Mouse (Mus musculus): ENCODE data around the gene Olfr1392. TPM values are rescaled to one million over a fixed set of nuclear protein-coding genes. Genes with fewer than 3 reads are reported as not detected.

Gene Olfr1392
- polyA plus RNA-seq, 1 experiment from 2014 or later = not detected

DNA sequence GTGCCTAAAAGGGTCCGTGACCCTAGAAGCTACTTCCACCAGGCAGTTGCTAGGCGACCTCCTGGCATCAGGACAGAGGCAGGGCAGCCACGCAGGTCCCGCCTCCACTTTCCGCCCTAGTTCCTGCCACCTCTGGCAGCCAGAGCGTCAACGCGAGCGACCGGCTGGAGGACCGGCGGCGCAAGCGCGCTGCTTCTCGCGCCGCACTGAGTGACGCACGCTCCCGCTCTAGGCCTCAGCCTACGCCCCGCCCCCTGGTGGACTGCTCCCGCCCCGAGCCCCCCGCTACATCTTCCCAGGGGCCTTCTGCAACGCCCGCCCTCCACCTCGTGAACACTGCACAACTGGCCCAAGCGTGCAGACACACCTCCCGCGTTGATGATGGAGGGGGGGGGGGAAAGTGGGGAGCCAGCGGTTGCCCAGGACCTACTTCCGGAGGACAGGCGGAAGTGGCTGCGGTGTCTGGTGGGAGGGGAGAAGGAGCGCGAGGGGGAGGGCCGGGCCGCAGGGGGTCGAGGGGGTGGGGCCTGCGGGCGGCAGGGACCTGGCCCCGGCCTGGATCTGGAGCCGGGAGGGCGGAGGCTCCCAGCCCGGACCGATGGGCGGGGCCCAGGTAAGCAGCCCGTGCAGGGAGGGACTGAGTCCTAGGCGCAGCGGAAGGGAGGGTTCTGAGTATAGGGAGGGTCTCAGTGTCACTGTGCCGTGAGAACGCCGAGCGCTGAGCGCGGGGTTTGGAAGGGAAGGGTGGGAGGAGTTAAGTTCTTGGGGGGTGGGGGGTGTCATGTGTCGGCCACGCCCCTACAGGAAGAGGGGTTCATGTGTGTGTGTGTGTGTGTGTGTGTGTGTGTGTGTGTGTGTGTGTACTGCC is 41.1 kb upstream of the Olfr1392 start, which contains the start of gene Mgat1:
Mgat1 (plus strand) TSS at position 465 of the 868 bp plus-strand sequence.
- Histone ChIP-seq H3K36me3 (ENCODE audit: control insufficient read depth, insufficient read depth, low read length) (no peaks in the 10 kb centered on the region), H3K4me3 (replicated peaks; ENCODE audit: low read depth, low read length) (peak within 1 kb of the TSS; percentile 65), H3K27ac (replicated peaks; ENCODE audit: low read depth, low read length) (peak within 1 kb of the TSS; percentile 93), H3K9me3 (ENCODE audit: control insufficient read depth, low read length) (no peaks in the 10 kb centered on the region), H3K9ac (replicated peaks; ENCODE audit: low read length) (peak within 1 kb of the TSS; percentile 71), H3K4me2 (ENCODE audit: low read length) (peak within 1 kb of the TSS; percentile 59), H3K27me3 (ENCODE audit: control insufficient read depth, insufficient read depth, low read length) (no peaks in the 10 kb centered on the region), H3K4me1 (ENCODE audit: control insufficient read depth, insufficient read depth, low read length) (peaks cover 12% of the 10 kb centered on the region)
- DNase-seq (peak; percentile 97), ATAC-seq (ENCODE audit: low FRiP score, low TSS enrichment) (peak; percentile 95)
- under 1% methylated on average over 57 of the region's 60 CpGs for WGBS

DNA sequence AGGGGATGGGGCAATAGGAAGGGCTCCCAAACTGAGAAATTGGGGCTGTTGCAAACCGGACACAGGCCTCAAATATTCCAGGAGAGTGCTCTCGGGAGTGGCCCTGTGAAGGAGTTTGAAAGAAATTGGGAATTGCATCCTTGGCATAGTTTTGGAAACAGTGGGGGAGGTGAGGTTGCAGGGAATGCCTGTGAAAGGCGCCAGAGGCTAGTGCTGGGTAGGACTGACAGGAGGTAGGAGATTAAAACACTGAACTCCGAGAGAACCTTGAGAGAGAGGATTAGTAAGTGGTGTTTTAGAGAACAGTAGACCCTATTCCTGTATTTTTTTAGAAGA is 40.5 kb upstream of the Olfr1392 start:
- under 1% methylated on average over 4 of the region's 4 CpGs for WGBS
- no peaks in the 10 kb centered on the region for H3K36me3 ChIP-seq (ENCODE audit: control insufficient read depth, insufficient read depth, low read length)
- ATAC-seq (ENCODE audit: low FRiP score, low TSS enrichment) = no peak
- peak overlapping the region; percentile 93 for H3K27ac ChIP-seq (replicated peaks; ENCODE audit: low read depth, low read length)
- H3K4me1 ChIP-seq (ENCODE audit: control insufficient read depth, insufficient read depth, low read length) = peaks cover 12% of the 10 kb centered on the region
- DNase-seq = no peak
- H3K9me3 ChIP-seq (ENCODE audit: control insufficient read depth, low read length) = no peaks in the 10 kb centered on the region
- H3K4me3 ChIP-seq (replicated peaks; ENCODE audit: low read depth, low read length) = peak overlapping the region; percentile 65
- H3K9ac ChIP-seq (replicated peaks; ENCODE audit: low read length) = peak overlapping the region; percentile 71
- H3K27me3 ChIP-seq (ENCODE audit: control insufficient read depth, insufficient read depth, low read length) = no peaks in the 10 kb centered on the region
- H3K4me2 ChIP-seq (ENCODE audit: low read length) = peak overlapping the region; percentile 59

DNA sequence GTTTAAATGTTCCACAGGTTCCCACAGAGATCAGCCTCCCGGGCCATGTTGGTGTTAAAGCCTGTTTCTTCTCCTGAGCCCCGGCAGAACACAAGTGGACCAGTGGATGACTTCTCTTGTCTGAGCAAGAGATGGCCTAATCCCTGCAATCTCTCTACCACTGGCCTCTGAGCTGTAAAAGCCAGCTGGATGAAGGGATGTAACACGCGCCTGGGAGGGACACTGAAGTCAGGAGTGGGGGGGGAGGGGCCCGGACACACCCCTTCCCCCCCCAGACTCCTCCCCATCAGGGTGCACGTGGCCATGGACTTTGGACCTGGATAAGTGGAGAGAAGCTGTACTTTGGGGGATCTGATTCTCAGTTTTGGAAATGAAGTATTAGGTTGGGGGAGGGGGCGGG is 39.9 kb upstream of the Olfr1392 start:
- peak overlapping the region; percentile 65; the same call in 1 of the 2 replicates for H3K4me3 ChIP-seq (replicated peaks; ENCODE audit: low read depth, low read length)
- 19% methylated on average over 7 of the region's 7 CpGs for WGBS

GRCm38 (mm10) chr11:49245634-49246415 is 39.3 kb upstream of the Olfr1392 start:
- ATAC-seq (ENCODE audit: low FRiP score, low TSS enrichment) = no peak
- no peaks in the 10 kb centered on the region for H3K27me3 ChIP-seq (ENCODE audit: control insufficient read depth, insufficient read depth, low read length)
- no peak for DNase-seq
- 32% methylated on average over 12 of the region's 12 CpGs for WGBS
- H3K4me3 ChIP-seq (replicated peaks; ENCODE audit: low read depth, low read length) = no peak overlapping the region
- no peak overlapping the region for H3K9ac ChIP-seq (replicated peaks; ENCODE audit: low read length)
- peaks cover 21% of the 10 kb centered on the region for H3K4me1 ChIP-seq (ENCODE audit: control insufficient read depth, insufficient read depth, low read length)
- H3K27ac ChIP-seq (replicated peaks; ENCODE audit: low read depth, low read length) = no peak overlapping the region
- no peaks in the 10 kb centered on the region for H3K9me3 ChIP-seq (ENCODE audit: control insufficient read depth, low read length)
- H3K4me2 ChIP-seq (ENCODE audit: low read length) = peak overlapping the region; percentile 59
- H3K36me3 ChIP-seq (ENCODE audit: control insufficient read depth, insufficient read depth, low read length) = no peaks in the 10 kb centered on the region

More for the DNA sequence above, 39.9 kb upstream of the Olfr1392 start:
- H3K9ac ChIP-seq (replicated peaks; ENCODE audit: low read length) = peak overlapping the region; percentile 71; the same call in 1 of the 2 replicates
- peaks cover 16% of the 10 kb centered on the region for H3K4me1 ChIP-seq (ENCODE audit: control insufficient read depth, insufficient read depth, low read length)
- H3K27me3 ChIP-seq (ENCODE audit: control insufficient read depth, insufficient read depth, low read length) = no peaks in the 10 kb centered on the region
- H3K9me3 ChIP-seq (ENCODE audit: control insufficient read depth, low read length) = no peaks in the 10 kb centered on the region
- H3K4me2 ChIP-seq (ENCODE audit: low read length) = peak overlapping the region; percentile 59
- no peak for DNase-seq
- no peak overlapping the region for H3K27ac ChIP-seq (replicated peaks; ENCODE audit: low read depth, low read length)
- no peaks in the 10 kb centered on the region for H3K36me3 ChIP-seq (ENCODE audit: control insufficient read depth, insufficient read depth, low read length)
- no peak for ATAC-seq (ENCODE audit: low FRiP score, low TSS enrichment)

GRCm38 (mm10) chr11:49246523-49246922 is 38.6 kb upstream of the Olfr1392 start:
- Histone ChIP-seq H3K4me1 (ENCODE audit: control insufficient read depth, insufficient read depth, low read length) (peaks cover 27% of the 10 kb centered on the region), H3K9ac (replicated peaks; ENCODE audit: low read length) (no peak overlapping the region), H3K4me3 (replicated peaks; ENCODE audit: low read depth, low read length) (no peak overlapping the region), H3K9me3 (ENCODE audit: control insufficient read depth, low read length) (no peaks in the 10 kb centered on the region), H3K36me3 (ENCODE audit: control insufficient read depth, insufficient read depth, low read length) (no peaks in the 10 kb centered on the region), H3K27ac (replicated peaks; ENCODE audit: low read depth, low read length) (no peak overlapping the region), H3K4me2 (ENCODE audit: low read length) (no peak overlapping the region), H3K27me3 (ENCODE audit: control insufficient read depth, insufficient read depth, low read length) (no peaks in the 10 kb centered on the region)
- 90% methylated on average over 4 of the region's 4 CpGs for WGBS
- ATAC-seq (ENCODE audit: low FRiP score, low TSS enrichment) = no peak
- no peak for DNase-seq

- Histone ChIP-seq H3K9me3 (ENCODE audit: control insufficient read depth, low read length) (no peaks in the 10 kb centered on the region), H3K9ac (replicated peaks; ENCODE audit: low read length) (0 out of 2 replicates have a peak overlapping the region, but pooled peaks have one; percentile 20), H3K27ac (replicated peaks; ENCODE audit: low read depth, low read length) (no peak overlapping the region), H3K4me1 (ENCODE audit: control insufficient read depth, insufficient read depth, low read length) (peaks cover 27% of the 10 kb centered on the region), H3K4me2 (ENCODE audit: low read length) (no peak overlapping the region), H3K27me3 (ENCODE audit: control insufficient read depth, insufficient read depth, low read length) (no peaks in the 10 kb centered on the region), H3K36me3 (ENCODE audit: control insufficient read depth, insufficient read depth, low read length) (no peaks in the 10 kb centered on the region), H3K4me3 (replicated peaks; ENCODE audit: low read depth, low read length) (no peak overlapping the region)
- no peak for ATAC-seq (ENCODE audit: low FRiP score, low TSS enrichment)
- DNase-seq = no peak
- 76% methylated on average over 2 of the region's 2 CpGs for WGBS
Observed at GRCm38 (mm10) chr11:49247255-49247654, 37.8 kb upstream of the Olfr1392 start.

DNA sequence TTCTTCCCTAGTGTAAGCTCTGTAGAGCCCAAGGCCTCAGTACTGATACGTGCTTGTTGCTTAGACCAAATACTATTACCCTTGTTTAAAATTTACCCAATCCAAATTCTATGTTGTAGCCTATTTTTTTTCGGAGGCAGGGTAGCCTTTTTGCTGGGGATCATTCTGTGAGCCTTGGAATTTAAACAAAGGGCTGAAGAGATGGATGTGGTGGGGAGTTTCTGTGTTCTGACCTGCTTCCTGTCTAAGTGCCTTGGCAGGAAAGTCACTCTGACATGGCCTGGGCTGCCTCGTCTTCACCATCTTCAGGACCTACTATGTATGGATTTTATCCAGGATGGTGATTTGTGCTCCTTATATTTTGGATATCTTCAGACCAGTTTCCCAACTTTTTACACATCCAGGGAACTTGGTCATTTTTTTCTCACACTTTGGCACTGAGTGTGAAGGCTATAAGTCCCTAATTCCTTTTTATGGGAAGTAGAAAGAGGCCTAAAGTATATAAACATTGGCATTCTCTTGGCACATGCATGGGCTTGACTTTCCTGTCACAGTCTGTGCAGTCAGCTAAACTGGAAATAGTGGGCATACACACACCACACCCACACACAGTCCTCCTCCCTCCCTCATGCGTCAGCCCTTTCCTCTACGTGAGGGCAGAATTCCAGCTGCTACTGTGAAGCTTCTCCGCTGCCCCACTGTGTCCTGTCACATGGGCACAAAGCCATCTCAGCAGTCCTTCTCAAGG is 36.7 kb upstream of the Olfr1392 start:
- Histone ChIP-seq H3K36me3 (ENCODE audit: control insufficient read depth, insufficient read depth, low read length) (no peaks in the 10 kb centered on the region), H3K27ac (replicated peaks; ENCODE audit: low read depth, low read length) (no peak overlapping the region), H3K4me3 (replicated peaks; ENCODE audit: low read depth, low read length) (no peak overlapping the region), H3K4me1 (ENCODE audit: control insufficient read depth, insufficient read depth, low read length) (peaks cover 23% of the 10 kb centered on the region), H3K4me2 (ENCODE audit: low read length) (no peak overlapping the region), H3K27me3 (ENCODE audit: control insufficient read depth, insufficient read depth, low read length) (no peaks in the 10 kb centered on the region), H3K9me3 (ENCODE audit: control insufficient read depth, low read length) (no peaks in the 10 kb centered on the region), H3K9ac (replicated peaks; ENCODE audit: low read length) (no peak overlapping the region)
- WGBS = 61% methylated on average over 6 of the region's 6 CpGs
- ATAC-seq (ENCODE audit: low FRiP score, low TSS enrichment) (no peak), DNase-seq (no peak)

DNA sequence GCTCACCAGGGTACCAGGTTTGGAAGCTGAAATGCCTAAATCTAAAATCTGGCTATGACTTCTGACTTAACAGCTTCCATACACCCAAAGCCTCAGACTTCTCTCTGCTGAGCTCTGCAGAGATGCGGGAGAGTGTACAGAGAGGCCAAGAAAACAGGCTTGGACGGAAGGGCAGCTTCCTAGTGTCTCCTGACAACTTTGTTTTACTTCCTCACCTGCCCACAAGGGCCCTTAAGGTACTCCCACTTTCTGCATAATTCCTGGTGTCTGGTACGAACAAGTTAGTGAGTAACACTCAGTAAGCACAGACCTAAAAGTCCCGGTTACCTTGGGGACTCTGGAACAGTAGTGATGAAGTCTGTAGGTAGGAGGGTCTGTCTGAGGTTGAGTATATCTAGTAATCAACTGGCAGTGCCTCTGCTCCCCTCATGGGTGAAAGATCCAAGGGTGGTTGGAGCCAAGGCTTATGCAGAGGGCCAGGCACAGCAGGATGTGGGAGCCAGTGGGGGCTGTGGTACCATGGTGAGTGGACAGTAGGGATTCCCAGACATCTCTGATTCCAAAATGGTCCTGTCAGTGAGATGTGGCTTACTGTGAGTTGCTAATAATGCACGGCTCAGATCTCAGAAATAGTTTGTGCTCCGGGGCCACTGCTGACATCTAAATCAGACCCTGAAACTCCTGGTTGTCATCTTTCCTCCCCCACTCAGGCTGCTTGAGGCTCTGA is 35.9 kb upstream of the Olfr1392 start:
- Histone ChIP-seq H3K9me3 (ENCODE audit: control insufficient read depth, low read length) (no peaks in the 10 kb centered on the region), H3K36me3 (ENCODE audit: control insufficient read depth, insufficient read depth, low read length) (0 out of 2 replicates have a peak, but pooled peaks cover 4% of the 10 kb centered on the region), H3K27ac (replicated peaks; ENCODE audit: low read depth, low read length) (no peak overlapping the region), H3K4me2 (ENCODE audit: low read length) (no peak overlapping the region), H3K9ac (replicated peaks; ENCODE audit: low read length) (no peak overlapping the region), H3K27me3 (ENCODE audit: control insufficient read depth, insufficient read depth, low read length) (no peaks in the 10 kb centered on the region), H3K4me1 (ENCODE audit: control insufficient read depth, insufficient read depth, low read length) (peaks cover 23% of the 10 kb centered on the region), H3K4me3 (replicated peaks; ENCODE audit: low read depth, low read length) (no peak overlapping the region)
- WGBS = 61% methylated on average over 6 of the region's 6 CpGs
- no peak for ATAC-seq (ENCODE audit: low FRiP score, low TSS enrichment)
- DNase-seq = no peak
